Mouse (Mus musculus) intestine, postnatal 0 days (tissue): Measurements from ENCODE around the gene Ehd2. TPM values are rescaled to one million over a fixed set of nuclear protein-coding genes. Genes with fewer than 3 reads are reported as not detected.
A peak's percentile ranks its signal among the peaks of the same experiment; 100 is the strongest.

Experiments used
- ATAC-seq: fragments of 200-750 bp; cut with Nextera tagmentation; 2 replicates; pipeline ENCODE4 v1.8.0; 2017; ENCODE audit warnings: mild to moderate bottlenecking, moderate TSS enrichment, moderate library complexity
- H3K27ac ChIP-seq: fragments of 300-500 bp; sonication (generic); 2 replicates; pipeline ENCODE4 v1.5.1; 2014; ENCODE audit warnings: mild to moderate bottlenecking, low read depth, low read length, moderate library complexity
- H3K27me3 ChIP-seq: fragments of 300-500 bp; sonication (generic); replicated peaks from 2 replicates; pipeline ENCODE4 v1.6.1; 2014; ENCODE audit warnings: low read length, mixed read lengths; ENCODE audit not compliant: control insufficient read depth, insufficient read depth
- H3K36me3 ChIP-seq: fragments of 300-500 bp; sonication (generic); 2 replicates; pipeline ENCODE4 v1.6.1; 2014; ENCODE audit warnings: mild to moderate bottlenecking, moderate library complexity; ENCODE audit not compliant: control insufficient read depth, insufficient read depth
- H3K4me1 ChIP-seq: fragments of 300-500 bp; sonication (generic); replicated peaks from 2 replicates; pipeline ENCODE4 v1.6.1; 2014; ENCODE audit warnings: antibody characterized with exemption, low read length, mixed read lengths; ENCODE audit not compliant: control insufficient read depth, insufficient read depth
- H3K4me2 ChIP-seq: fragments of 300-500 bp; sonication (generic); replicated peaks from 2 replicates; pipeline ENCODE4 v1.6.1; 2014; ENCODE audit warnings: low read depth, mild to moderate bottlenecking, moderate library complexity
- H3K4me3 ChIP-seq: fragments of 300-500 bp; sonication (generic); 2 replicates; pipeline ENCODE4 v1.5.1; 2014; ENCODE audit warnings: low read depth, low read length
- H3K9ac ChIP-seq: fragments of 300-500 bp; sonication (generic); 2 replicates; pipeline ENCODE4 v1.6.1; 2014; ENCODE audit warnings: mild to moderate bottlenecking, low read depth, low read length
- H3K9me3 ChIP-seq: fragments of 300-500 bp; sonication (generic); 2 replicates; pipeline ENCODE4 v1.6.1; 2016; ENCODE audit warnings: mixed run types; ENCODE audit not compliant: control insufficient read depth
- CTCF ChIP-seq: sonication (generic); IDR thresholded peaks from 2 replicates; pipeline ENCODE4 v1.5.1; 2016; ENCODE audit warnings: low read depth, mild to moderate bottlenecking, control low read depth, antibody characterized with exemption, moderate library complexity
- WGBS: fragments of 180-500 bp; shearing (Covaris S2); extraction: QIAGEN DNeasy Blood & Tissue Kit; methylation state at CpG from one replicate; pipeline ENCODE4 v1.1.7; 2014; 5-methylcytosine and 5-hydroxymethylcytosine counted together
- polyA plus RNA-seq: library from polyadenylated mRNA; unstranded; fragments of >200 nt; fragmentation: Nextera tagmentation; extraction: Ambion mirVana; gene quantifications from 2 replicates; pipeline ENCODE4 v1.2.1, GENCODE M21; 2015

Gene Ehd2
- polyA plus RNA-seq, 1 experiment from 2014 or later = 29.3 TPM

DNA sequence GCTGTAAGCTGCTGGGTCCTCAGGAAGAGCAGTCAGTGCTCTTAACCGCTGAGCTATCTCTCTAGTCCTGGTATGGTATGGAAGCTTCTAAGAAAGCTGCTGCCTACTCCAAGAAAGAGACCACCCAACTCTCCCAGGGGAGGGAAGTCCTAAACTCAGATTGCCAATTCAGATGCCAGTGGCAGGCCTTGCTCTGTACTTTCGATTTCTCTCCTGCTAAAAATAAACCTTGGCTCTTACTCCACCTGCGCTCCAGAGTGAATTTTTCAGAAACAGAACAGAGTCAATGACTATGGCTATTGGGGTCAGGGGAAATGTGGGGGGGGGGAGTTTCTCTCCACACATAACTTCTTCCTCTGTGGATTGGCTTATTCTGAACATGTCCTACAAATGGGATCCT lies 35.7 kb downstream of the Ehd2 start:
- no peak for ATAC-seq
- Histone ChIP-seq H3K36me3 (peaks cover 4% of the 10 kb centered on the region; the same call in 1 of the 2 replicates), H3K4me1 (no peaks in the 10 kb centered on the region), H3K9me3 (no peaks in the 10 kb centered on the region), H3K4me3 (no peak overlapping the region), H3K27me3 (no peaks in the 10 kb centered on the region), H3K9ac (no peak overlapping the region), H3K4me2 (no peak overlapping the region), H3K27ac (no peak overlapping the region)
- WGBS = 71% methylated on average over 3 of the region's 3 CpGs
- no peak for TF ChIP-seq CTCF

DNA sequence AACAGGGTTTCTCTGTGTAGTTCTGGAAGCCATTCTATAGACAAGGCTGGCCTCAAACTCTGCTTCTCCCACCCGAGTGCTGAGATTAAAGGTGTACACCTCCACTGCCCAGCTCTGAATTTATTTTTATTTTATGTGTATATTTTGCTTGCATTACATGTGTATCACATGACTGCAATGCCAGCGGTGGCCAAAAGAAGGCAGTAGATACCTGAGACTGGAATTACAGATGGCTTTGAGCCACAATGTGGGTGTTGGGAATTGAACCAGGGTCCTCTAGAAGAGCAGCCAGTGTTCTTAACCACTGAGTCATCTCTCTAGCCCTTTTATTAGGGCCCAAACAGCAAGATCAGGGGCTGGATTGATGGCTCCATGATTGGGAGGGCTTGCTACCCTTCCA lies 36.8 kb downstream of the Ehd2 start:
- WGBS = 72% methylated on average over 2 of the region's 2 CpGs
- no peak overlapping the region for H3K4me2 ChIP-seq

DNA sequence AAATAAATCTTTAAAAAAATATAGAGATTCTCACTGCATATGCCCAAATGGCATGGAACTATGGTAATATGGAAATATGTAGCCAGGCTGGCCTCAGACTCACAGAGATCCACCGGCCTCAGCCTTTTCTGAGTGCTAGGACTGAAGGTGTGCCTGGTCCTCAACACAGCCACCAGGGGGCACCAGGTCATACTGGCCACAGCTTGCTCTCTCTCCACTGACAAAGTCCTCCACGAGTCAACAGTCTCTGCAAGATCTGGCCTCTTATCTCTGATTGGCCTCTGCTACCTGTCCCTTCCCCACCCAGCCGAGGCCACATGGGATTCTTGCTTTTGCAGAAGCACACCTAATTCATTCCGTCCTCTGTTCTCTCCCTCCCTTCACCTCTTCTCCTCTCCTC lies 37.5 kb downstream of the Ehd2 start:
- no peaks in the 10 kb centered on the region for H3K36me3 ChIP-seq
- no peak overlapping the region for H3K4me2 ChIP-seq
- H3K9ac ChIP-seq = no peak overlapping the region
- no peaks in the 10 kb centered on the region for H3K4me1 ChIP-seq
- ATAC-seq = peak; percentile 65
- H3K4me3 ChIP-seq = no peak overlapping the region
- 20% methylated on average over 4 of the region's 4 CpGs for WGBS
- H3K27me3 ChIP-seq = no peaks in the 10 kb centered on the region
- H3K9me3 ChIP-seq = no peaks in the 10 kb centered on the region
- peak; percentile 88 for TF ChIP-seq CTCF
- no peak overlapping the region for H3K27ac ChIP-seq

More for the DNA sequence above, 36.8 kb downstream of the Ehd2 start:
- no peaks in the 10 kb centered on the region for H3K4me1 ChIP-seq
- no peaks in the 10 kb centered on the region for H3K9me3 ChIP-seq
- H3K9ac ChIP-seq = no peak overlapping the region
- no peak overlapping the region for H3K4me3 ChIP-seq
- H3K27me3 ChIP-seq = no peaks in the 10 kb centered on the region
- no peaks in the 10 kb centered on the region for H3K36me3 ChIP-seq
- H3K27ac ChIP-seq = no peak overlapping the region
- ATAC-seq = no peak
- TF ChIP-seq CTCF = peak; percentile 45

GRCm38 (mm10) chr7:15922220-15922773 lies 45.1 kb downstream of the Ehd2 start, which contains the start of gene Selenow:
Gene Selenow (minus strand): TSS chr7:15922402.
- H3K4me1 ChIP-seq = peaks cover 11% of the 10 kb centered on the region; the same call in 1 of the 2 replicates
- H3K9me3 ChIP-seq = no peaks in the 10 kb centered on the region
- peak within 1 kb of the TSS; percentile 79 for H3K4me2 ChIP-seq
- H3K27me3 ChIP-seq = no peaks in the 10 kb centered on the region
- H3K27ac ChIP-seq = peak within 1 kb of the TSS; percentile 22
- peaks cover 23% of the 10 kb centered on the region for H3K36me3 ChIP-seq
- WGBS = 0% methylated on average over 33 of the region's 33 CpGs
- TF ChIP-seq CTCF = no peak
- H3K4me3 ChIP-seq = peak within 1 kb of the TSS; percentile 63
- ATAC-seq = peak; percentile 97
- H3K9ac ChIP-seq = peak within 1 kb of the TSS; percentile 83

GRCm38 (mm10) chr7:15921796-15922195 lies 45.6 kb downstream of the Ehd2 start:
- no peaks in the 10 kb centered on the region for H3K27me3 ChIP-seq
- H3K9ac ChIP-seq = peak overlapping the region; percentile 83
- H3K36me3 ChIP-seq = peaks cover 28% of the 10 kb centered on the region
- no peak for TF ChIP-seq CTCF
- 0% methylated on average over 10 of the region's 10 CpGs for WGBS
- H3K4me3 ChIP-seq = peak overlapping the region; percentile 63
- peak; percentile 54 for ATAC-seq
- peak overlapping the region; percentile 22 for H3K27ac ChIP-seq
- peak overlapping the region; percentile 79 for H3K4me2 ChIP-seq
- H3K4me1 ChIP-seq = peaks cover 11% of the 10 kb centered on the region; the same call in 1 of the 2 replicates
- H3K9me3 ChIP-seq = no peaks in the 10 kb centered on the region

DNA sequence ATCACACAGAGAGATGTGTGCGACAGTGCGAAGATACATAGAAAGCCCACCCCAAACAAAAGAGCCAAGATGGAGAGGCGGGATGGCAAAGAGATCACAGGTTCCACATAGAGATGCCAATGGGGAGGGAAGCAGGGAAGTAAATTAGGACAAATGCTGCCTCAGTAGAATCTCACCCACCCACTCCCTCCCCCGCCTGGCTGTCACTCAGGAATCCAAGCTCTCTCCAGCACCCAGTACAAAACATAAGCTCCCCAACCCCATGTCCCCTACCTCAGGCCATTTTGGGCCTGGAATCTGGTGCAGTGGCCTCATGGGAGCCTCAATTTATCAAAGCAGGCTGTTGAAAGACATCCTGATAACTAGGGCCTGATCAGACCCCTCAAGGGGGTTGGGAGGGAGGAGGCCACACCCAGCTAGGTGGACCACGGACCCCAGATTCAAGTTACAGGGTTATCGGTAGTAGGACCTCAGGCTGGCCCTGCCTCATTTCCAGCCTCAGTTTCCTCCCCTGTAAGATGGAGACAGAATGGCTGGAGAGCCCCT lies 46.6 kb downstream of the Ehd2 start:
- no peaks in the 10 kb centered on the region for H3K9me3 ChIP-seq
- peaks cover 11% of the 10 kb centered on the region; the same call in 1 of the 2 replicates for H3K4me1 ChIP-seq
- peaks cover 30% of the 10 kb centered on the region for H3K36me3 ChIP-seq
- no peak for TF ChIP-seq CTCF
- peak overlapping the region; percentile 83; the same call in 1 of the 2 replicates for H3K9ac ChIP-seq
- peak overlapping the region; percentile 79 for H3K4me2 ChIP-seq
- H3K27me3 ChIP-seq = no peaks in the 10 kb centered on the region
- 78% methylated on average over 6 of the region's 6 CpGs for WGBS
- no peak for ATAC-seq
- H3K4me3 ChIP-seq = peak overlapping the region; percentile 63
- H3K27ac ChIP-seq = no peak overlapping the region
